Mouse (Mus musculus) forebrain, embryonic 11.5 days (tissue): ENCODE measurements at regions not wholly inside any gene's neighbourhood (a gene's known extent, or its start where the extent isn't known, plus 50 kb on each side); places are given as distances from the start of the nearest gene placed in this dataset.

Source experiments
- ATAC-seq: fragments of 200-750 bp; cut with Nextera tagmentation; replicated peaks from 2 replicates; pipeline ENCODE4 v1.8.0; 2017; ENCODE audit warnings: moderate TSS enrichment; ENCODE audit not compliant: low FRiP score
- DNase-seq: peaks from one replicate; pipeline ENCODE4 v3.0.0-alpha.2; 2017; ENCODE audit warnings: low spot score
- H3K27ac ChIP-seq: fragments of 300-500 bp; sonication (generic); 2 replicates; pipeline ENCODE4 v1.5.1; 2014; ENCODE audit warnings: low read depth, low read length
- H3K27me3 ChIP-seq: fragments of 300-500 bp; sonication (generic); 2 replicates; pipeline ENCODE4 v1.6.1; 2014; ENCODE audit warnings: mild to moderate bottlenecking, low read length, mixed read lengths; ENCODE audit not compliant: control insufficient read depth, insufficient read depth
- H3K36me3 ChIP-seq: fragments of 300-500 bp; sonication (generic); 2 replicates; pipeline ENCODE4 v1.6.1; 2014; ENCODE audit warnings: mild to moderate bottlenecking, low read length, moderate library complexity, mixed read lengths; ENCODE audit not compliant: control insufficient read depth, insufficient read depth
- H3K4me1 ChIP-seq: fragments of 300-500 bp; sonication (generic); replicated peaks from 2 replicates; pipeline ENCODE4 v1.6.1; 2014; ENCODE audit warnings: low read length, mixed read lengths; ENCODE audit not compliant: control insufficient read depth, insufficient read depth
- H3K4me2 ChIP-seq: fragments of 300-500 bp; sonication (generic); 2 replicates; pipeline ENCODE4 v1.6.1; 2014; ENCODE audit warnings: low read depth, mild to moderate bottlenecking, low read length, moderate library complexity, mixed read lengths; ENCODE audit not compliant: severe bottlenecking
- H3K4me3 ChIP-seq: fragments of 300-500 bp; sonication (generic); 2 replicates; pipeline ENCODE4 v1.5.1; 2014; ENCODE audit warnings: low read depth, low read length
- H3K9ac ChIP-seq: fragments of 300-500 bp; sonication (generic); 2 replicates; pipeline ENCODE4 v1.6.1; 2014; ENCODE audit warnings: low read length
- H3K9me3 ChIP-seq: fragments of 300-500 bp; sonication (generic); 2 replicates; pipeline ENCODE4 v1.6.1; 2016; ENCODE audit warnings: low read length, mixed read lengths; ENCODE audit not compliant: control insufficient read depth
- WGBS: fragments of 180-500 bp; shearing (Covaris S2); extraction: QIAGEN DNeasy Blood & Tissue Kit; methylation state at CpG from one replicate; pipeline ENCODE4 v1.1.7; 2014; 5-methylcytosine and 5-hydroxymethylcytosine counted together

DNA sequence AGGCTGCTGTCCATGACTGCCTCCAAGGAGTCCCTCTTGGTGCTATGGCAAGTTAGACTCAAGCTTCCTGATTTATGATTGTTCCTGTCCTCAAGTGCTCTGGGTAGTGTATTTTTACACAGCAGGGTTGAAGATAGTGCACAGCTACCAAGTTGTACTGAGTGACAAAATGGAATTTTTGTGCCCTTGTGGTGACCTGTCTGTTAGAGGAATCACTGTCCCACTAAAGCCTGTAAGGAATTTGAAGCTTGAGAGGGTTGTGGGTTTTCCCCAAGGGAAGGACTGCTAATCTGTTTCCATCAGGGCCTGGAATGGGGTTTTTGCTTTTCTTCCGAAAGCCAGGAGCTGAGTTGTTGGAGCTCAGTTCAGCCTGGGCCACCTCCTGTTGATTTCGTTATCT is 306.8 kb upstream of the Gm21798 start:
- ATAC-seq (no peak), DNase-seq (no peak)
- Histone ChIP-seq H3K4me2 (no peak overlapping the region), H3K4me1 (no peaks in the 10 kb centered on the region), H3K27ac (no peak overlapping the region), H3K27me3 (no peaks in the 10 kb centered on the region), H3K36me3 (no peaks in the 10 kb centered on the region), H3K4me3 (no peak overlapping the region), H3K9me3 (no peaks in the 10 kb centered on the region), H3K9ac (no peak overlapping the region)
- WGBS: 81% methylated on average over 2 of the region's 2 CpGs

DNA sequence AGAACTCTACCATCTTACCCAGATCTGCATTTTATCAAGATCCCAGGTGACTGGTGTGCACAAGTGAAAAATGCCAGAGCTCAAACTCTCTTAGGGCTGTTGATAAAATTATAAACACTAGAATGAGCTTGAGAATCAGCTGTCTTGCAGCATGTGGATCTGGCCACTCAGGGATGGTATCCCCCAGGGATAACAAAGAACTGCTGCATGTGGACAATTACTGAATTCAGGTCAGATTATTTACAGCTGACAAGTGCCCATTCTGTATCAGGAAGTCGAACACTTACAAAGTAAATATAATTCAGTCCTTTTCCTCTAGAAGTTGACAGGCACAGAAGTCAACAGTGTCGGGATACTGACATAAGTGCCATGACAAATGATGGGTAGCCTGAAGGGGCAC is 306.3 kb upstream of the Gm21798 start:
- Histone ChIP-seq H3K4me2 (no peak overlapping the region), H3K9me3 (no peaks in the 10 kb centered on the region), H3K4me1 (no peaks in the 10 kb centered on the region), H3K27me3 (no peaks in the 10 kb centered on the region), H3K27ac (no peak overlapping the region), H3K9ac (no peak overlapping the region), H3K4me3 (no peak overlapping the region), H3K36me3 (no peaks in the 10 kb centered on the region)
- ATAC-seq (no peak), DNase-seq (no peak)
- WGBS: 71% methylated on average over 2 of the region's 2 CpGs

DNA sequence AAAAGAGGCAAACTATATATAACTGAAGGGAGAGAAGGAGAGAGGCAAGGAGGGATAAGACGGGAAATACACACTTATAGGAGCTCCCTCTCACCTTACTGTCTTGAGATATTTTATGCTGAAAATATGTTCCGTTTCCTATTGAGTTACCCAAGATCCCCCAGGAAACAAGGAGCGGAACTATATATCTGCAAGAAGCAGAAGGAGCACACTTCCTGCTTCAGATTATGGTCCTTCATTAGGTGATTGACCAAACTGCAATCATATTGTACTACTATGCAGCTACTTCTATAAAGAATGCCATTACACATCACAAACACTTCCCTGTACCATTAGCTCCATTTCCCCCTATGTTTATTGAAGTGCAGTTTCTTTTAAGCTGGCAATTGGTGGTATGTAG is 304.9 kb upstream of the Gm21798 start:
- H3K36me3 ChIP-seq: no peaks in the 10 kb centered on the region
- no peak for DNase-seq
- H3K4me2 ChIP-seq: no peak overlapping the region
- no peak overlapping the region for H3K27ac ChIP-seq
- WGBS: 88% methylated on average over 3 of the region's 3 CpGs
- no peak overlapping the region for H3K4me3 ChIP-seq
- H3K4me1 ChIP-seq: no peaks in the 10 kb centered on the region
- no peak for ATAC-seq
- H3K9me3 ChIP-seq: no peaks in the 10 kb centered on the region
- H3K27me3 ChIP-seq: no peaks in the 10 kb centered on the region
- H3K9ac ChIP-seq: no peak overlapping the region

DNA sequence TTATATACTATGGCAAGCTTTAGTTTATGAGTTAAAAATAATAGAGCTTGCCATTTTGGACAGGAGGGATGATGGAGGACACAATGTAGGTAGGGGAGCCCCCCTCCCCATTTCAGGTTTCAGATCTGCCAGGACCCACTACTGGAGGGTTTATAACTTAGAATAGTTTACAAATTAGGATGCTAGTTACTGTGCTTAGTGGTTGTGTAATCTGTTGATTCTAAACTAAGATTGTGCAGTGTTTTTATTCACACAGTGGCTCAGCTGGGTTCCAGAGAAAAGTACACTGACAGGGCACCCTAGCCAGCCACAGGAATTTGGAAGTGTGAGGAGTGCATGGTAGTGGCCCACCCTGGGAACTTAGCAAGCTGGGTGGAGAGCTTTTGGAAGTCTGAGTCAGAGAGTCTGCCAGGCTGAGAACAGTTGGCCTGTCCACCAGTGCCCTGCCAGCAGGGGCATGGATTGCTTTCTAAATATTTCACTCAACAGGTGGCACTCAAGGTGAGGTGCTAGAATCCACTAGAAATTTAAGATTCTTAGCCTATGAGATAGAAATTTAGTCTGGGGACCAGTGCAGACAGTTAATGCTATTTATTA is 303.9 kb upstream of the Gm21798 start:
- no peaks in the 10 kb centered on the region for H3K9me3 ChIP-seq
- H3K4me1 ChIP-seq: no peaks in the 10 kb centered on the region
- H3K4me3 ChIP-seq: no peak overlapping the region
- no peaks in the 10 kb centered on the region for H3K36me3 ChIP-seq
- no peak overlapping the region for H3K9ac ChIP-seq
- H3K4me2 ChIP-seq: no peak overlapping the region
- DNase-seq (no peak), ATAC-seq (no peak)
- no peaks in the 10 kb centered on the region for H3K27me3 ChIP-seq
- no peak overlapping the region for H3K27ac ChIP-seq

DNA sequence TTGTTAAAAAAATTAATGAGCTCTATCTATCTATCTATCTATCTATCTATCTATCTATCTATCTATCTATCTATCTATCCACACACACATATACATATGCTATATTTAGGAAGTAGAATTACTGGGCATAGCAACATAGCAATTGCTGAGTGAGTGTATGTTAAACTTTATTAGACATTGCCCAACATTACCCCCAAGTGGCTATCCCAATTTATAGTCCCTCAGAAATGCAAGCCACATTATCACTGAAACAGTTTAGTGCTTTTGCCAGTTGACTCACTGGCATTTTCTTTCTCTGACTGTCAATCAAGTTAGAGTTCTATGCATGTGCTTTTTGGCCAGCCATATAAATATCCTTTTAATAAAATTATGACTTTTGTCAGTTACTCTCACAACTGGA is 302.3 kb upstream of the Gm21798 start:
- DNase-seq (no peak), ATAC-seq (no peak)
- H3K9ac ChIP-seq: no peak overlapping the region
- no peak overlapping the region for H3K4me3 ChIP-seq
- H3K4me1 ChIP-seq: no peaks in the 10 kb centered on the region
- no peaks in the 10 kb centered on the region for H3K36me3 ChIP-seq
- H3K4me2 ChIP-seq: no peak overlapping the region
- no peaks in the 10 kb centered on the region for H3K9me3 ChIP-seq
- no peaks in the 10 kb centered on the region for H3K27me3 ChIP-seq
- no peak overlapping the region for H3K27ac ChIP-seq

DNA sequence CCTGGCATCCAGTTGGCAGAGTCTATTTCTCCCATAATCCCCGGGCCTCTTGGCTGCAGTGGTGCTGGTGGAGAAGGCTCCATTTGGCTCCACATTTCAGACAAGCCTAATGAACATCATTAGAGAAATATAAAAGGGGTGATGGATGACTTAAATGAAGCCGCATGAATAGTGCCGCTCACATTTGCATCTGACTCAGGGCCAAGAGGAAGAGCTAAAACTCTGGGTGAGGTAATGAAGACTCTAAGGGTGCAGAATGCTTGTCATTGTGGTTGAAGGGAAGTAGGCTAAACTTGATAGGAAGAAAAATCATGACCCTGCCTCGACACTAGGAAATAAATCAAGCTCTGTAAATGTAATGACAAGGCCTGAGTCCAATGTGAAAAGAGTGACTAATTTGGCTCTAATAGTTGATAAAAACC is 298.3 kb upstream of the Gm21798 start:
- H3K4me1 ChIP-seq: no peaks in the 10 kb centered on the region
- ATAC-seq (no peak), DNase-seq (no peak)
- H3K4me2 ChIP-seq: no peak overlapping the region
- H3K27me3 ChIP-seq: no peaks in the 10 kb centered on the region
- 78% methylated on average over 4 of the region's 4 CpGs for WGBS
- no peaks in the 10 kb centered on the region for H3K36me3 ChIP-seq
- H3K9me3 ChIP-seq: no peaks in the 10 kb centered on the region
- no peak overlapping the region for H3K9ac ChIP-seq
- no peak overlapping the region for H3K27ac ChIP-seq
- H3K4me3 ChIP-seq: no peak overlapping the region

DNA sequence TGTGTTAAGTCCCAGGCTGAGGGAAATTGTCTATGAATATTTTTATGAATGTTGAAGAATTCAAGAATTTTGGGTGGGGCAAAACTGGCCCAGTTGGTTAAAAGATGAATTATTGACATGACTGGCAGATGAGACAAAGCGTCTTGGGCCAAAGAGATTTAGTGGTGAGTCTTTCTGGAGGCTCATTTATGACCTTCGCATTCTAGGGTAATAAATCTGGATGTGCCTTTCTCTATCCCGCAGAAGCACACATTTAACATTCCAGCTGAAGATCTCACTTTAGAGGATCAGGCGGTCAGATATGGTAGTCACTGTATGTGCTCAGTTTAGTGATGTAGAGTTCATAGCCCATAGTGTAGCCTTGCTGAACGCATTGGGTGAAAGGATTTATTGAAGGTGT is 296.9 kb upstream of the Gm21798 start:
- no peak for DNase-seq
- H3K9ac ChIP-seq: no peak overlapping the region
- no peak overlapping the region for H3K4me3 ChIP-seq
- H3K4me2 ChIP-seq: no peak overlapping the region
- H3K27me3 ChIP-seq: no peaks in the 10 kb centered on the region
- no peaks in the 10 kb centered on the region for H3K36me3 ChIP-seq
- no peaks in the 10 kb centered on the region for H3K4me1 ChIP-seq
- no peak for ATAC-seq
- WGBS: 93% methylated on average over 5 of the region's 5 CpGs
- H3K9me3 ChIP-seq: no peaks in the 10 kb centered on the region
- no peak overlapping the region for H3K27ac ChIP-seq

DNA sequence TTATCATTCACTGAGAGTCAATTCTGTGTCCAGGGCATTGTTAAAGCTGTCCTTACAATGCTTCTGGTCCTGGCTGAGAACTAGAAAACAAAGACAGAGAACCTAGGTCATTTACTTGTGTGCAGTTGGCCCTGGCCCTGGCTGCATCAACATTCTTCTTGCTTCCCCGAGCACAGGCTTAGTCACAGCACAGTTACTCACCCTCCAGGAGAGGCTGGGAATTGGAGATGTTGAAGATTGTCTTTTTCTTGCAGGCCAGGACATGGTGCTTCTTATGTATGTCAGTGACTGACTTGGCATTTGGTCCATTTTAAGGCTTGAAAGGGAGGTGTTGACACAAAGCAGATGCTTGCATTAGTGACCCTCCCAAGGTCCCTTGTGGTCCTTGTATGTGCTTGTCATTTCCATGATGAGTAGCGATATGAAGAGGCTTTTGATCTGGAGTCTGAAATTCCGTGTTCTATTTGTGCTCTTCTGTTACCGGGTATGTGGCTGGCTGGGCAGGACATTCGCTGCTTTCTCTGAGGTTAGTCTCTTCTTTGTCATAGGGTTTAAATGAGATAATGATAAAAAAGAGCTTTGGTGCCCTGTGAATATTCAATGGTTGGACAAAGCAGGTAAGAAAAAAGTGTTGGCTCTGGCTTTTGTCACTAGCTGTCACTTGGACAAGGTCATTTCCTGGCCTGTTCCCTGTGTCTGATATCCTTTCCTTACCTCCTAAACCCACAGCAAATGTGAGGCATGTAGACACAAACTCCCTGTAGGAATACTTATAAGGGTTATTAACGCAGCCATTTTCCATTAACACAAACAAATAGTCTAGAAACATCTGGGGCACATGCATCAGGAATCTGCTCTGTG is 285.0 kb upstream of the Gm21798 start:
- Histone ChIP-seq H3K27ac (no peak overlapping the region), H3K27me3 (no peaks in the 10 kb centered on the region), H3K9me3 (no peaks in the 10 kb centered on the region), H3K4me1 (no peaks in the 10 kb centered on the region), H3K36me3 (no peaks in the 10 kb centered on the region), H3K4me2 (no peak overlapping the region), H3K4me3 (no peak overlapping the region), H3K9ac (no peak overlapping the region)
- WGBS: 87% methylated on average over 6 of the region's 6 CpGs
- DNase-seq (no peak), ATAC-seq (no peak)
